Comparison of ENCODE assay signal across 20 mouse cellular contexts in the genomic region with DNA sequence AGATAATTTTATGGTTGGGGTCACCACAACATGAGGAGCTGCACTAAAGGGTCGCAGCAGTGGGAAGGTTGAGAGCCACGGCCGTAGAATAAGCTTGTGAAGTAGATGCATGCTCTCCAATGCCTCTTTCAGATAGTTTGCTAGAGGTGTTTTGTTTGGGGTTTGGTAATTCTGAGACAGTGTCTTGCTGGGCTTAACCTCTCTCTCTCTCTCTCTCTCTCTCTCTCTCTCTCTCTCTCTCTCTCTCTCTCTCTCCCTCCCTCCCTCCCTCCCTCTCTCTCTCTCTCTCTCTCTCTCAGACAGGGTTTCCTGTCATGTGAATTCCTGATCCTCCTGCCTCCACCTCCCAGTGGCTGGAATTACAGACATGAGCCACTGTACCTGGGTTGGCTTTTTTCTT. TPM values are rescaled to one million over a fixed set of nuclear protein-coding genes. Genes with fewer than 3 reads are reported as not detected.
A peak's percentile ranks its signal among the peaks of the same experiment; 100 is the strongest.
DNase-seq lines count a peak whose midpoint lies in the region; ATAC-seq and TF ChIP-seq lines count a peak whose summit lies in the region.
"Had no signal": no experiment of that assay in that cellular context is flagged by ENCODE, and none has a peak within 500 bp of the region (broad histone marks: within the 10 kb centered on the region; RNA-seq: fewer than 3 reads in every experiment).

No protein-coding gene starts in this region.

- H3K4me2 ChIP-seq in liver, postnatal 0 days (ENCODE audit: low read depth, low read length), result no peak overlapping the region
- H3K4me2 ChIP-seq in liver, embryonic 12.5 days, result no peak overlapping the region
- no peak overlapping the region for H3K4me2 ChIP-seq in CH12.LX (ENCODE audit: insufficient read depth, low read depth, poor library complexity, severe bottlenecking)
- H3K4me2 ChIP-seq: heart, embryonic 11.5 days; hindbrain, embryonic 12.5 days; hindbrain, embryonic 15.5 days had no signal

- TF ChIP-seq RAD21 in CH12.LX (IDR thresholded peaks at IDR 0.05; ENCODE audit: low read depth, low read length), result no peak

- H3K27me3 ChIP-seq in liver, postnatal 0 days (ENCODE audit: insufficient read depth, low read length), result no peaks in the 10 kb centered on the region
- H3K27me3 ChIP-seq in liver, embryonic 12.5 days (replicated peaks), result peaks cover 34% of the 10 kb centered on the region
- H3K27me3 ChIP-seq in CH12.LX (replicated peaks), result no peaks in the 10 kb centered on the region
- H3K27me3 ChIP-seq: hindbrain, embryonic 12.5 days; hindbrain, embryonic 15.5 days had no signal

- no peak for TF ChIP-seq CTCF in liver, postnatal 0 days (IDR thresholded peaks at IDR 0.05; ENCODE audit: low read depth)
- TF ChIP-seq CTCF in CH12.LX (conservative IDR thresholded peaks at IDR 0.05 in 1 of 2, IDR thresholded peaks at IDR 0.05 in 1 of 2; ENCODE audit: low read depth in 2 of 2, low read length in 2 of 2), result no peak
- no peak for TF ChIP-seq CTCF in bone marrow, adult 2 months (IDR thresholded peaks at IDR 0.05; ENCODE audit: control insufficient read depth, insufficient read depth, low read length)

- DNase-seq in liver, postnatal 0 days, result no peak
- DNase-seq in CH12.LX (ENCODE audit: extremely low read depth), result no peak
- no peak for DNase-seq in left cerebral cortex, adult 9 months (ENCODE audit: low spot score in 2 of 2)
- DNase-seq in kidney, postnatal 36 days, result no peak
- DNase-seq: adrenal gland, postnatal 25 days; cerebellum, adult 11 months; cerebellum, adult 2 months; cerebellum, adult 9-11 months; cerebellum, postnatal 25 days; forebrain, postnatal 0 days; gastrocnemius, adult 2 months; gastrocnemius, postnatal 14 days; heart, adult 11 months had no signal

- in situ Hi-C loops in CH12.LX (cut with MboI; ENCODE audit: low pct_ligation_motif_present, low pct_unique_long_range_greater_than_20kb, low sequenced_read_pairs), result loop anchor here (5.0 to 25.0 kb wide), 3 partner anchors 32 to 463 kb away; a partner anchor contains a TSS

- no peak overlapping the region for H3K4me3 ChIP-seq in liver, postnatal 0 days (ENCODE audit: low read depth, low read length)
- no peak overlapping the region for H3K4me3 ChIP-seq in liver, embryonic 12.5 days
- no peak overlapping the region for H3K4me3 ChIP-seq in CH12.LX (replicated peaks in 1 of 3; ENCODE audit: low read depth in 2 of 3, low read length in 2 of 3, poor library complexity in 1 of 3)
- no peak overlapping the region for H3K4me3 ChIP-seq in bone marrow, adult 2 months (replicated peaks; ENCODE audit: control insufficient read depth, low read depth, low read length)
- H3K4me3 ChIP-seq: gastrocnemius, adult 2 months; hindbrain, embryonic 12.5 days; hindbrain, embryonic 15.5 days had no signal

- H3K4me1 ChIP-seq in liver, postnatal 0 days (ENCODE audit: insufficient read depth), result peaks cover 12% of the 10 kb centered on the region
- peaks cover 19% of the 10 kb centered on the region for H3K4me1 ChIP-seq in liver, embryonic 12.5 days
- peaks cover 21 to 65% of the 10 kb centered on the region in 2 experiments for H3K4me1 ChIP-seq in CH12.LX (ENCODE audit: control insufficient read depth in 1 of 2, insufficient read depth in 2 of 2)
- H3K4me1 ChIP-seq in bone marrow, adult 2 months (ENCODE audit: control insufficient read depth, insufficient read depth, low read length), result peaks cover 7% of the 10 kb centered on the region

- H3K9me3 ChIP-seq in liver, postnatal 0 days (ENCODE audit: low read length), result no peaks in the 10 kb centered on the region
- H3K9me3 ChIP-seq in liver, embryonic 12.5 days (replicated peaks), result no peaks in the 10 kb centered on the region
- H3K9me3 ChIP-seq in CH12.LX (replicated peaks; ENCODE audit: low read length), result no peaks in the 10 kb centered on the region
- H3K9me3 ChIP-seq: hindbrain, embryonic 12.5 days; hindbrain, embryonic 15.5 days had no signal

- TF ChIP-seq EP300 in liver, postnatal 0 days (IDR thresholded peaks at IDR 0.05; ENCODE audit: low read depth), result no peak
- no peak for TF ChIP-seq EP300 in CH12.LX (IDR thresholded peaks at IDR 0.05; ENCODE audit: low read length)

- no peak for TF ChIP-seq POLR2A in CH12.LX (IDR thresholded peaks at IDR 0.05; ENCODE audit: low read depth, low read length)
- TF ChIP-seq POLR2A in bone marrow, adult 2 months (IDR thresholded peaks at IDR 0.05; ENCODE audit: borderline replicate concordance, control insufficient read depth, low read depth, low read length), result no peak

- H3K9ac ChIP-seq in liver, postnatal 0 days (replicated peaks), result no peak overlapping the region
- H3K9ac ChIP-seq in liver, embryonic 12.5 days, result no peak overlapping the region
- no peak overlapping the region for H3K9ac ChIP-seq in CH12.LX (ENCODE audit: insufficient read depth, low read depth)
- H3K9ac ChIP-seq: forebrain, postnatal 0 days; hindbrain, embryonic 12.5 days; hindbrain, embryonic 15.5 days had no signal

- peaks cover 20% of the 10 kb centered on the region; the same call in 1 of the 2 replicates for H3K36me3 ChIP-seq in liver, postnatal 0 days (replicated peaks; ENCODE audit: insufficient read depth, low read length)
- peaks cover 3% of the 10 kb centered on the region; the same call in 1 of the 2 replicates for H3K36me3 ChIP-seq in liver, embryonic 12.5 days
- H3K36me3 ChIP-seq in CH12.LX (replicated peaks in 1 of 2; ENCODE audit: control insufficient read depth in 1 of 2, insufficient read depth in 1 of 2, low read length in 1 of 2), result peaks cover 14 to 30% of the 10 kb centered on the region in 2 experiments
- H3K36me3 ChIP-seq: hindbrain, embryonic 15.5 days had no signal

- H3K79me2 ChIP-seq in CH12.LX (replicated peaks; ENCODE audit: control insufficient read depth, extremely low read depth, insufficient read depth, poor library complexity, severe bottlenecking), result peaks cover 6% of the 10 kb centered on the region

- dilution Hi-C loops in CH12.LX (cut with MboI; ENCODE audit: extremely low pct_ligation_motif_present, extremely low pct_unique_long_range_greater_than_20kb, low sequenced_read_pairs), result loop anchor here (25.0 kb wide), 1 partner anchor 188 kb away; no protein-coding TSS in a partner anchor

- peak overlapping the region; percentile 57; the same call in 1 of the 2 replicates for H3K27ac ChIP-seq in liver, postnatal 0 days (ENCODE audit: low read depth)
- no peak overlapping the region for H3K27ac ChIP-seq in liver, embryonic 12.5 days
- H3K27ac ChIP-seq in CH12.LX (ENCODE audit: insufficient read depth, low read depth), result peak overlapping the region; percentile 73
- H3K27ac ChIP-seq in bone marrow, adult 2 months (ENCODE audit: control insufficient read depth, insufficient read depth, low read depth, low read length, poor library complexity), result peak overlapping the region; percentile 82
- H3K27ac ChIP-seq: gastrocnemius, adult 2 months; hindbrain, embryonic 12.5 days; hindbrain, embryonic 15.5 days had no signal

- ATAC-seq in liver, postnatal 0 days, result no peak
- ATAC-seq in liver, embryonic 12.5 days, result no peak
- ATAC-seq: activated CD4-positive, CD25-positive, alpha-beta regulatory T cell, adult 4 months; forebrain, embryonic 14.5 days; forebrain, postnatal 0 days had no signal

- WGBS in liver, postnatal 0 days (ENCODE audit: insufficient replicate concordance), result 83% methylated on average over 3 of the region's 3 CpGs
- 78% methylated on average over 3 of the region's 3 CpGs for WGBS in liver, embryonic 12.5 days (ENCODE audit: insufficient replicate concordance)
- 79% methylated on average over 3 of the region's 3 CpGs for WGBS in bone marrow, adult 2 months

TF ChIP-seq in CH12.LX, 34 proteins besides CTCF, POLR2A, EP300 and RAD21 (continues in another document):
- TF ChIP-seq SIN3A (IDR thresholded peaks at IDR 0.05; ENCODE audit: low read length), result peak; percentile 9; the same call in 1 of the 2 replicates

RNA-seq across cellular contexts. Expression of a gene that starts 3.6 kb away (rescaled TPM):
- 2.1 and 2.2 TPM in 2 replicates for polyA plus RNA-seq in liver, postnatal 0 days (2015; fragmentation: Nextera tagmentation; extraction: Ambion mirVana)
- polyA plus RNA-seq in liver, embryonic 12.5 days (2016; fragmentation: Nextera tagmentation; extraction: Ambion mirVana), result 5.8 and 6.5 TPM in 2 replicates
- total RNA-seq in CH12.LX (2012; rRNA removed), result 46.3 and 48.3 TPM in 2 replicates
- total RNA-seq in CH12.LX (2014; rRNA removed), result 12.5 and 14.3 TPM in 2 replicates
- polyA plus RNA-seq in CH12.LX (2012; ENCODE audit: insufficient read length, low read depth), result 33.6 and 44.3 TPM in 2 replicates
- polyA plus RNA-seq in bone marrow, adult 2 months (2011; ENCODE audit: insufficient read depth, insufficient read length, low replicate concordance, missing spikeins), result 25.1 and 40.0 TPM in 2 replicates

RNA-seq across cellular contexts. Expression of a gene that starts 13.0 kb away (rescaled TPM):
- polyA plus RNA-seq in liver, postnatal 0 days (2015; fragmentation: Nextera tagmentation; extraction: Ambion mirVana), result 16.3 and 16.8 TPM in 2 replicates
- 10.3 and 11.4 TPM in 2 replicates for polyA plus RNA-seq in liver, embryonic 12.5 days (2016; fragmentation: Nextera tagmentation; extraction: Ambion mirVana)
- total RNA-seq in CH12.LX (2012; rRNA removed), result 7.1 and 9.8 TPM in 2 replicates
- 4.3 and 6.5 TPM in 2 replicates for total RNA-seq in CH12.LX (2014; rRNA removed)
- 11.7 and 16.2 TPM in 2 replicates for polyA plus RNA-seq in CH12.LX (2012; ENCODE audit: insufficient read length, low read depth)
- 143 and 311 TPM in 2 replicates for polyA plus RNA-seq in bone marrow, adult 2 months (2011; ENCODE audit: insufficient read depth, insufficient read length, low replicate concordance, missing spikeins)

RNA-seq across cellular contexts. Expression of a gene that starts 30.5 kb away (rescaled TPM):
- 17.7 and 18.0 TPM in 2 replicates for polyA plus RNA-seq in liver, postnatal 0 days (2015; fragmentation: Nextera tagmentation; extraction: Ambion mirVana)
- 5.6 and 5.9 TPM in 2 replicates for polyA plus RNA-seq in liver, embryonic 12.5 days (2016; fragmentation: Nextera tagmentation; extraction: Ambion mirVana)
- total RNA-seq in CH12.LX (2012; rRNA removed) (11.1 and 13.5 TPM in 2 replicates), CH12.LX (2014; rRNA removed) (1.1 and 1.5 TPM in 2 replicates)
- 17.0 and 20.9 TPM in 2 replicates for polyA plus RNA-seq in CH12.LX (2012; ENCODE audit: insufficient read length, low read depth)
- 22.2 and 31.0 TPM in 2 replicates for polyA plus RNA-seq in bone marrow, adult 2 months (2011; ENCODE audit: insufficient read depth, insufficient read length, low replicate concordance, missing spikeins)

RNA-seq across cellular contexts. Expression of a gene that starts 31.8 kb away (rescaled TPM):
- polyA plus RNA-seq in liver, postnatal 0 days (2015; fragmentation: Nextera tagmentation; extraction: Ambion mirVana), result 3.1 TPM in 2 replicates
- polyA plus RNA-seq in liver, embryonic 12.5 days (2016; fragmentation: Nextera tagmentation; extraction: Ambion mirVana), result 5.1 and 6.8 TPM in 2 replicates
- total RNA-seq in CH12.LX (2012; rRNA removed) (9.6 and 12.6 TPM in 2 replicates), CH12.LX (2014; rRNA removed) (3.1 and 5.5 TPM in 2 replicates)
- polyA plus RNA-seq in CH12.LX (2012; ENCODE audit: insufficient read length, low read depth), result 2.6 and 4.6 TPM in 2 replicates
- 5.0 and 16.2 TPM in 2 replicates for polyA plus RNA-seq in bone marrow, adult 2 months (2011; ENCODE audit: insufficient read depth, insufficient read length, low replicate concordance, missing spikeins)

RNA-seq across cellular contexts. Expression of a gene that starts 33.9 kb away (rescaled TPM):
- polyA plus RNA-seq in liver, postnatal 0 days (2015; fragmentation: Nextera tagmentation; extraction: Ambion mirVana), result 4.9 and 7.2 TPM in 2 replicates
- polyA plus RNA-seq in liver, embryonic 12.5 days (2016; fragmentation: Nextera tagmentation; extraction: Ambion mirVana), result 17.1 and 17.3 TPM in 2 replicates
- 21.8 and 22.6 TPM in 2 replicates for total RNA-seq in CH12.LX (2012; rRNA removed)
- 7.9 and 13.8 TPM in 2 replicates for total RNA-seq in CH12.LX (2014; rRNA removed)
- 16.8 and 22.2 TPM in 2 replicates for polyA plus RNA-seq in CH12.LX (2012; ENCODE audit: insufficient read length, low read depth)
- polyA plus RNA-seq in bone marrow, adult 2 months (2011; ENCODE audit: insufficient read depth, insufficient read length, low replicate concordance, missing spikeins), result 10.8 and 43.9 TPM in 2 replicates
